Mouse (Mus musculus) heart, postnatal 0 days (tissue): ENCODE results near the gene 4930404H24Rik.
A peak's percentile ranks its signal among the peaks of the same experiment; 100 is the strongest.

Source experiments
- CTCF ChIP-seq: IDR thresholded peaks from 2 replicates; pipeline ENCODE4 v1.5.1; 2016; ENCODE audit warnings: antibody characterized with exemption, control low read depth, low read depth
- EP300 ChIP-seq: IDR thresholded peaks from 2 replicates; pipeline ENCODE4 v1.6.1; 2016; ENCODE audit warnings: antibody characterized with exemption, low read depth

DNA sequence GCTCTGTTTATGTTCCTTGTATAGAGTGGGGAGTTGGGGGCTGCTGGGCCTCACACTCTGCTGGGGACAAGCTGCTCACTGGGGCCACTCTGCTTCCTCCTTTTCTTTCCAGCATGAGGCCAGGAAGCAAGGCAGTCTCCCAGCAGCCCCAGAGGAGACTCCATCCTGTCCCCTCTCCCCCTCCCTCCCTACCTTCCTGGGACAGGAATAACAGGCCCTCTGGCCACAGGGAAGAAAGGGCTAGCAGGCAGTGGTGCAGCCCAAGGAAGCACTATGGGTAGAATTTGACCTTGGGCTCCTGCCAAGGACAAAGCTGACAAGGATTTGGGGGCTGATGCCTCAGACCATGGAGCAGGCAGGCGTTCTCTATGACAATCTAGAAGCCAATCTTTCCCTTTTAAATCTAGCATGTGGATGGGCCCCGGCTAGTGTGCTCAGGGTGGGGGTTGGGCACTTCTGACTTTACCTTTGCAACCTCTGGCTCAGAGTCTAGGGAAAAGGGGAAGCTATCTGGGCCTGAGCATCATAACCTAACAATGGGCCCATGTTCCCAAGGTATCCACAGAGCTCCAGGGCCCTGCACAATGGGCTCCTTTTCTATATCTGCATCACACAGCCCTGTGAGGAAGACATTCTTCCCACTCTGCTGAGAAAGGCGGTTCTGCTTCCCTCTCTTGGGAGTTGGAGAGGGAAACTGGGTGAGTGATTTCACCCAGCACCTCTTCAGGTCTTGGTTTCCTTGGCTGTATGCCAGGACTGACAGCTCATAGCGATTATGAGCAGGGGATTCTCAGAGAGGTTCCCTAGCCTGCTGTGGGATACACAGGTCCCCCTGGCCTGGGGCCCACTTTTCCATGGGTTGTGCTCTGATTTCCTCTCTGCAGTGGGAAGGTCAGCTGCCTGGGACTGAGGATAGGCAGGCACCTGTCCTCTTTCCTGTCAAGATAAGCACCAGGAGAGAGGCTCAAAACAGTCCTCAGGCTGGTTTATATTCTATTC lies 17.2 kb upstream of the 4930404H24Rik start:
- 0 out of 2 replicates have a peak, but pooled peaks have one; percentile 15 for TF ChIP-seq EP300
- TF ChIP-seq CTCF = no peak
